Mouse (Mus musculus) gastrocnemius, postnatal 14 days (tissue): ENCODE data around the gene Mre11a. TPM values are rescaled to one million over a fixed set of nuclear protein-coding genes. Genes with fewer than 3 reads are reported as not detected.
"Not testable (repeated sequence)": the region's sequence is repeated elsewhere in the genome, so short reads cannot be mapped to it uniquely, and the experiment has no call there.

Source experiments
- DNase-seq: peaks from one replicate; pipeline ENCODE4 v3.0.0; 2021; ENCODE audit warnings: mixed read lengths
- intact Hi-C: fragments of 180-260 bp; cut with DNase I; formaldehyde crosslinking; loops from one replicate; pipeline ENCODE4 v1.15.1; 2025; ENCODE audit warnings: low total_unique reads
- total RNA-seq, 2 experiments: library from RNA; stranded (reverse); gene quantifications; 2 replicates each; pipeline ENCODE4 v1.2.3; 2021

The Mre11a gene
- total RNA-seq, 2 experiments from 2014 or later: 8.4 to 9.2 TPM

- DNase-seq: no peak
- intact Hi-C loops: loop anchor here (5.0 kb wide), 1 partner anchor 157 kb away; no protein-coding TSS in a partner anchor
Measured at GRCm38 (mm10) chr9:14859868-14860639, 75.6 kb downstream of the Mre11a start, which contains the start of gene Gpr83. Gene Gpr83 (plus strand): TSS chr9:14860210.

GRCm38 (mm10) chr9:14863126-14863525 is 78.7 kb downstream of the Mre11a start:
- intact Hi-C loops: loop anchor here (5.0 kb wide), 1 partner anchor 154 kb away; no protein-coding TSS in a partner anchor
- DNase-seq: no peak

GRCm38 (mm10) chr9:14864726-14865125 is 80.3 kb downstream of the Mre11a start:
- intact Hi-C loops: loop anchor here (5.0 kb wide), 1 partner anchor 153 kb away; no protein-coding TSS in a partner anchor
- no peak for DNase-seq

- intact Hi-C loops: no loop called here
- DNase-seq: peak; percentile 36
Measured at GRCm38 (mm10) chr9:14866957-14867356, 82.5 kb downstream of the Mre11a start.

GRCm38 (mm10) chr9:14868326-14868725 is 83.9 kb downstream of the Mre11a start:
- intact Hi-C loops: no loop called here
- no peak for DNase-seq

GRCm38 (mm10) chr9:14870377-14870776 is 85.9 kb downstream of the Mre11a start:
- intact Hi-C loops: no loop called here
- DNase-seq: no peak

GRCm38 (mm10) chr9:14870802-14871201 is 86.3 kb downstream of the Mre11a start:
- no peak for DNase-seq
- intact Hi-C loops: no loop called here

GRCm38 (mm10) chr9:14871536-14871935 is 87.1 kb downstream of the Mre11a start:
- intact Hi-C loops: no loop called here
- DNase-seq: no peak

- intact Hi-C loops: no loop called here
- no peak for DNase-seq
Measured at GRCm38 (mm10) chr9:14872181-14872930, 87.9 kb downstream of the Mre11a start.

GRCm38 (mm10) chr9:14875743-14876507 is 91.5 kb downstream of the Mre11a start:
- intact Hi-C loops: no loop called here

GRCm38 (mm10) chr9:14876566-14876965 is 92.1 kb downstream of the Mre11a start:
- intact Hi-C loops, DNase-seq: not testable (repeated sequence)

More at GRCm38 (mm10) chr9:14875743-14876507, 91.5 kb downstream of the Mre11a start:
- DNase-seq: no peak

GRCm38 (mm10) chr9:14884641-14885040 is 100.2 kb downstream of the Mre11a start:
- DNase-seq: no peak
- intact Hi-C loops: no loop called here

- DNase-seq: no peak
- intact Hi-C loops: no loop called here
Measured at GRCm38 (mm10) chr9:14885151-14885550, 100.7 kb downstream of the Mre11a start.

GRCm38 (mm10) chr9:14885954-14886353 is 101.5 kb downstream of the Mre11a start:
- intact Hi-C loops: no loop called here

More at GRCm38 (mm10) chr9:14885954-14886353, 101.5 kb downstream of the Mre11a start:
- DNase-seq: no peak

Other genes with a start within 250 kb of the Mre11a start
- 100 to 1,000 TPM; 264 to 270 TPM for gene Amotl1, start 139.6 kb upstream of the Mre11a start, total RNA-seq
- under 1 TPM in 1 of 2 experiments, not detected in 1; 0.10 TPM for gene Piwil4, start 43.9 kb upstream of the Mre11a start, total RNA-seq
- under 1 TPM; 0.53 to 0.66 TPM for gene Fut4, start 32.3 kb upstream of the Mre11a start, total RNA-seq
- not detected for gene 1700012B09Rik, start 13.6 kb upstream of the Mre11a start, total RNA-seq
- gene Ankrd49, start 202 bp downstream of the Mre11a start, total RNA-seq: 1 to 10 TPM; 6.3 to 7.5 TPM
- gene Gpr83, start 75.6 kb downstream of the Mre11a start, total RNA-seq: not detected
- not detected for gene Izumo1r, start 119.3 kb downstream of the Mre11a start, total RNA-seq